Mouse (Mus musculus) heart, embryonic 14.5 days (tissue): ENCODE data around the gene Mfge8. TPM values are rescaled to one million over a fixed set of nuclear protein-coding genes. Genes with fewer than 3 reads are reported as not detected.
A peak's percentile ranks its signal among the peaks of the same experiment; 100 is the strongest.

Experiments
- ATAC-seq: fragments of 200-750 bp; cut with Nextera tagmentation; 2 replicates; pipeline ENCODE4 v1.8.0; 2017; ENCODE audit warnings: low read depth, moderate TSS enrichment; ENCODE audit not compliant: insufficient number of reproducible peaks, insufficient read depth, low FRiP score
- H3K27ac ChIP-seq, 2 experiments: fragments of 200-500 bp in 1 of 2; fragments of 300-500 bp in 1 of 2; sonication (generic) in 1 of 2; replicated peaks in 1 of 2; 2 replicates each; pipeline ENCODE4 v1.5.1; 2012 to 2014; ENCODE audit warnings: low read depth in 2 of 2, low read length in 2 of 2, control low read depth in 1 of 2, mild to moderate bottlenecking in 1 of 2, mixed read lengths in 1 of 2; ENCODE audit not compliant: control insufficient read depth in 1 of 2, insufficient read depth in 1 of 2
- H3K27me3 ChIP-seq: fragments of 300-500 bp; sonication (generic); 2 replicates; pipeline ENCODE4 v1.6.1; 2014; ENCODE audit warnings: mild to moderate bottlenecking, low read length, control low read depth; ENCODE audit not compliant: control insufficient read depth, insufficient read depth
- H3K36me3 ChIP-seq: fragments of 300-500 bp; sonication (generic); 2 replicates; pipeline ENCODE4 v1.6.1; 2014; ENCODE audit warnings: mild to moderate bottlenecking, control low read depth, low read length, mixed read lengths; ENCODE audit not compliant: control insufficient read depth, insufficient read depth
- H3K4me1 ChIP-seq, 2 experiments: fragments of 200-500 bp in 1 of 2; fragments of 300-500 bp in 1 of 2; sonication (generic) in 1 of 2; 2 replicates each; pipeline ENCODE4 v1.6.1; 2012 to 2014; ENCODE audit warnings: low read length in 2 of 2, control low read depth in 1 of 2, mixed read lengths in 1 of 2; ENCODE audit not compliant: control insufficient read depth in 2 of 2, insufficient read depth in 2 of 2
- H3K4me2 ChIP-seq: fragments of 300-500 bp; sonication (generic); 2 replicates; pipeline ENCODE4 v1.6.1; 2014; ENCODE audit warnings: mild to moderate bottlenecking, low read length
- H3K4me3 ChIP-seq, 2 experiments: fragments of 200-500 bp in 1 of 2; fragments of 300-500 bp in 1 of 2; sonication (generic) in 1 of 2; 2 replicates each; pipeline ENCODE4 v1.5.1; 2012 to 2014; ENCODE audit warnings: low read length in 2 of 2, mild to moderate bottlenecking in 2 of 2, control low read depth in 1 of 2, low read depth in 1 of 2, moderate library complexity in 1 of 2; ENCODE audit not compliant: control insufficient read depth in 1 of 2, insufficient read depth in 1 of 2
- H3K9ac ChIP-seq: fragments of 300-500 bp; sonication (generic); 2 replicates; pipeline ENCODE4 v1.6.1; 2014; ENCODE audit warnings: mild to moderate bottlenecking, low read length
- H3K9me3 ChIP-seq: fragments of 300-500 bp; sonication (generic); 2 replicates; pipeline ENCODE4 v1.6.1; 2016; ENCODE audit warnings: low read length, control low read depth; ENCODE audit not compliant: control insufficient read depth
- WGBS: fragments of 180-500 bp; shearing (Covaris S2); extraction: QIAGEN DNeasy Blood & Tissue Kit; methylation state at CpG from one replicate; pipeline ENCODE4 v1.1.7; 2014; 5-methylcytosine and 5-hydroxymethylcytosine counted together
- polyA plus RNA-seq: library from polyadenylated mRNA; unstranded; fragments of >200 nt; fragmentation: Nextera tagmentation; extraction: Ambion mirVana; gene quantifications from 2 replicates; pipeline ENCODE4 v1.2.1, GENCODE M21; 2014

Mfge8 gene
- polyA plus RNA-seq: 260 and 264 TPM in 2 replicates

- no peaks in the 10 kb centered on the region for H3K27me3 ChIP-seq
- ATAC-seq: peak; percentile 96
- peak within 1 kb of the TSS; percentile 86 to 87 for H3K27ac ChIP-seq
- H3K9me3 ChIP-seq: no peaks in the 10 kb centered on the region
- peaks cover 17% of the 10 kb centered on the region for H3K36me3 ChIP-seq
- H3K9ac ChIP-seq: peak within 1 kb of the TSS; percentile 82
- under 1% methylated on average over 39 of the region's 39 CpGs for WGBS
- peaks cover 14 to 30% of the 10 kb centered on the region in 2 experiments for H3K4me1 ChIP-seq
- peak within 1 kb of the TSS; percentile 65 for H3K4me2 ChIP-seq
- peak within 1 kb of the TSS; percentile 63 to 68 for H3K4me3 ChIP-seq
These were observed at the start of gene Mfge8 for GRCm38 (mm10) chr7:79148711-79149266. Gene Mfge8, minus strand, starts transcription at chr7:79149060.

GRCm38 (mm10) chr7:79194560-79195413, 45.9 kb upstream of the Mfge8 start:
- whole genome bisulfite sequencing: 83% methylated on average over 16 of the region's 16 CpGs
- ATAC-seq: no peak
- no peak overlapping the region for H3K4me3 ChIP-seq
- H3K27ac ChIP-seq: no peak overlapping the region
- H3K9ac ChIP-seq: no peak overlapping the region
- no peaks in the 10 kb centered on the region for H3K36me3 ChIP-seq
- H3K27me3 ChIP-seq: no peaks in the 10 kb centered on the region
- no peak overlapping the region for H3K4me2 ChIP-seq
- H3K4me1 ChIP-seq: peaks cover 9 to 10% of the 10 kb centered on the region in 2 experiments
- H3K9me3 ChIP-seq: no peaks in the 10 kb centered on the region

GRCm38 (mm10) chr7:79193936-79194335, 45.1 kb upstream of the Mfge8 start:
- H3K27me3 ChIP-seq: no peaks in the 10 kb centered on the region
- no peak overlapping the region for H3K9ac ChIP-seq
- no peak overlapping the region for H3K4me2 ChIP-seq
- 30% methylated on average over 5 of the region's 5 CpGs for WGBS
- no peaks in the 10 kb centered on the region for H3K9me3 ChIP-seq
- ATAC-seq: no peak
- peaks cover 13 to 16% of the 10 kb centered on the region in 2 experiments for H3K4me1 ChIP-seq
- no peak overlapping the region for H3K27ac ChIP-seq
- H3K4me3 ChIP-seq: no peak overlapping the region
- no peaks in the 10 kb centered on the region for H3K36me3 ChIP-seq

- no peaks in the 10 kb centered on the region for H3K27me3 ChIP-seq
- H3K9ac ChIP-seq: no peak overlapping the region
- 62% methylated on average over 5 of the region's 5 CpGs for WGBS
- no peak overlapping the region for H3K4me3 ChIP-seq
- no peak overlapping the region for H3K27ac ChIP-seq
- H3K4me1 ChIP-seq: peaks cover 14 to 17% of the 10 kb centered on the region in 2 experiments
- no peak for ATAC-seq
- H3K36me3 ChIP-seq: no peaks in the 10 kb centered on the region
- no peak overlapping the region for H3K4me2 ChIP-seq
- H3K9me3 ChIP-seq: 0 out of 2 replicates have a peak, but pooled peaks cover 3% of the 10 kb centered on the region
These were observed 42.6 kb upstream of the Mfge8 start for GRCm38 (mm10) chr7:79191501-79191900.

- H3K36me3 ChIP-seq: no peaks in the 10 kb centered on the region
- 19% methylated on average over 3 of the region's 3 CpGs for WGBS
- no peak for ATAC-seq
These were observed 41.7 kb upstream of the Mfge8 start for GRCm38 (mm10) chr7:79190592-79190991.

GRCm38 (mm10) chr7:79189211-79189610, 40.4 kb upstream of the Mfge8 start:
- H3K27ac ChIP-seq: peak overlapping the region in 1 of 2 experiments; percentile 56; a peak in 1 of 4 replicates
- H3K27me3 ChIP-seq: no peaks in the 10 kb centered on the region
- H3K4me1 ChIP-seq: peaks cover 13 to 15% of the 10 kb centered on the region in 2 experiments
- ATAC-seq: peak; percentile 26; the same call in 1 of the 2 replicates
- no peaks in the 10 kb centered on the region for H3K36me3 ChIP-seq
- H3K4me2 ChIP-seq: no peak overlapping the region
- 29% methylated on average over 3 of the region's 5 CpGs for WGBS
- no peak overlapping the region for H3K9ac ChIP-seq
- no peak overlapping the region for H3K4me3 ChIP-seq
- H3K9me3 ChIP-seq: 0 out of 2 replicates have a peak, but pooled peaks cover 3% of the 10 kb centered on the region

More at GRCm38 (mm10) chr7:79190592-79190991, 41.7 kb upstream of the Mfge8 start:
- no peak overlapping the region for H3K4me3 ChIP-seq
- no peaks in the 10 kb centered on the region for H3K27me3 ChIP-seq
- H3K4me1 ChIP-seq: peaks cover 14 to 17% of the 10 kb centered on the region in 2 experiments
- 0 out of 2 replicates have a peak, but pooled peaks cover 3% of the 10 kb centered on the region for H3K9me3 ChIP-seq
- no peak overlapping the region for H3K9ac ChIP-seq
- H3K4me2 ChIP-seq: no peak overlapping the region
- no peak overlapping the region for H3K27ac ChIP-seq

GRCm38 (mm10) chr7:79187591-79187990, 38.7 kb upstream of the Mfge8 start:
- no peaks in the 10 kb centered on the region for H3K27me3 ChIP-seq
- no peak overlapping the region for H3K4me2 ChIP-seq
- ATAC-seq: no peak
- 0 out of 2 replicates have a peak, but pooled peaks cover 3% of the 10 kb centered on the region for H3K9me3 ChIP-seq
- no peaks in the 10 kb centered on the region for H3K36me3 ChIP-seq
- no peak overlapping the region for H3K4me3 ChIP-seq
- no peak overlapping the region for H3K27ac ChIP-seq
- H3K9ac ChIP-seq: no peak overlapping the region
- WGBS: 80% methylated on average over 2 of the region's 2 CpGs
- H3K4me1 ChIP-seq: peaks cover 11 to 15% of the 10 kb centered on the region in 2 experiments; a peak in 3 of 4 replicates
